Mouse (Mus musculus) fat pad, adult 2 months (tissue): ENCODE results near the gene Hist1h2bp.
"Not testable (repeated sequence)": the region's sequence is repeated elsewhere in the genome, so short reads cannot be mapped to it uniquely, and the experiment has no call there.

Experiments used
- DNase-seq: peaks from one replicate; pipeline ENCODE4 v3.0.0-alpha.2; 2011; ENCODE audit warnings: low read depth, low spot score; ENCODE audit errors: extremely low read depth

Gene Hist1h2bp

GRCm38 (mm10) chr13:21783255-21783617, 4.0 kb upstream of the Hist1h2bp start, which contains the start of gene Hist1h3i:
Hist1h3i (minus strand) TSS chr13:21783370.
- no peak for DNase-seq

GRCm38 (mm10) chr13:21783734-21784161, 3.5 kb upstream of the Hist1h2bp start:
- DNase-seq, result no peak

- no peak for DNase-seq
Observed at GRCm38 (mm10) chr13:21784311-21784710, 3.0 kb upstream of the Hist1h2bp start.

GRCm38 (mm10) chr13:21786189-21786898, 917 bp upstream of the Hist1h2bp start:
- no peak for DNase-seq

- no peak for DNase-seq
Observed at GRCm38 (mm10) chr13:21787760-21788593, 716 bp downstream of the Hist1h2bp start.

GRCm38 (mm10) chr13:21789925-21790324, 2.7 kb downstream of the Hist1h2bp start:
- no peak for DNase-seq

GRCm38 (mm10) chr13:21790601-21791283, 3.5 kb downstream of the Hist1h2bp start:
- no peak for DNase-seq

- DNase-seq, result no peak
Observed at GRCm38 (mm10) chr13:21795584-21795983, 8.3 kb downstream of the Hist1h2bp start.

GRCm38 (mm10) chr13:21797163-21797562, 9.9 kb downstream of the Hist1h2bp start:
- not testable (repeated sequence) for DNase-seq

GRCm38 (mm10) chr13:21803058-21803457, 15.8 kb downstream of the Hist1h2bp start:
- DNase-seq, result not testable (repeated sequence)

- DNase-seq, result not testable (repeated sequence)
Observed at GRCm38 (mm10) chr13:21810073-21810472, 22.8 kb downstream of the Hist1h2bp start, which contains the start of the genes Hist1h2bq and Hist1h2ao. Hist1h2bq (minus strand) TSS chr13:21810197. Hist1h2ao (plus strand) TSS chr13:21810465.

- DNase-seq, result not testable (repeated sequence)
Observed at GRCm38 (mm10) chr13:21811074-21811473, 23.8 kb downstream of the Hist1h2bp start.

GRCm38 (mm10) chr13:21811539-21811938, 24.3 kb downstream of the Hist1h2bp start, which contains the start of gene Hist1h4m:
Hist1h4m (plus strand) TSS chr13:21811746.
- not testable (repeated sequence) for DNase-seq

- DNase-seq, result not testable (repeated sequence)
Observed at GRCm38 (mm10) chr13:21812092-21812491, 24.8 kb downstream of the Hist1h2bp start.

GRCm38 (mm10) chr13:21820082-21820890, 33.0 kb downstream of the Hist1h2bp start:
- not testable (repeated sequence) for DNase-seq

GRCm38 (mm10) chr13:21828511-21828910, 41.2 kb downstream of the Hist1h2bp start:
- no peak for DNase-seq

GRCm38 (mm10) chr13:21830344-21830743, 43.1 kb downstream of the Hist1h2bp start:
- DNase-seq, result no peak

- DNase-seq, result not testable (repeated sequence)
Observed at GRCm38 (mm10) chr13:21831418-21832394, 44.4 kb downstream of the Hist1h2bp start, which contains the start of gene Hist1h4n. Hist1h4n (minus strand) TSS chr13:21832196.

- DNase-seq, result not testable (repeated sequence)
Observed at GRCm38 (mm10) chr13:21833461-21833860, 46.2 kb downstream of the Hist1h2bp start, which contains the start of the genes Hist1h2ap and Hist1h2br. Hist1h2ap (minus strand) TSS chr13:21833507. Hist1h2br (plus strand) TSS chr13:21833743.
